Mouse (Mus musculus): Measurements from ENCODE around the gene Pde4dip. TPM values are rescaled to one million over a fixed set of nuclear protein-coding genes. Genes with fewer than 3 reads are reported as not detected.

The Pde4dip gene
- polyA plus RNA-seq, 2 experiments: 4.0 to 6.7 TPM

- Histone ChIP-seq H3K4me2 (ENCODE audit: low read depth) (no peak overlapping the region), H3K4me1 (replicated peaks; ENCODE audit: control insufficient read depth in 2 of 2, insufficient read depth in 2 of 2, low read length in 1 of 2) (peaks cover 0 to 2% of the 10 kb centered on the region in 2 experiments; a peak in 1 of 4 replicates), H3K4me3 (ENCODE audit: insufficient read depth in 1 of 2, low read depth in 2 of 2, low read length in 2 of 2) (no peak overlapping the region), H3K9me3 (ENCODE audit: control insufficient read depth, low read length) (no peaks in the 10 kb centered on the region), H3K36me3 (replicated peaks; ENCODE audit: control insufficient read depth, insufficient read depth, low read depth) (no peaks in the 10 kb centered on the region; the same call in 1 of the 2 replicates), H3K9ac (replicated peaks) (no peak overlapping the region), H3K27ac (no peak overlapping the region), H3K27me3 (ENCODE audit: control insufficient read depth, insufficient read depth, low read length) (no peaks in the 10 kb centered on the region)
- TF ChIP-seq EP300 (IDR thresholded peaks at IDR 0.05; ENCODE audit: low read depth) (no peak), CTCF (IDR thresholded peaks at IDR 0.05; ENCODE audit: low read depth) (no peak)
- DNase-seq (ENCODE audit: low read depth in 3 of 3, low spot score in 3 of 3) (no peak), ATAC-seq (ENCODE audit: insufficient read depth) (no peak)
- 79% methylated on average over 21 of the region's 21 CpGs for WGBS (ENCODE audit: insufficient replicate concordance)
Measured at GRCm38 (mm10) chr3:97751566-97751965, 136.9 kb downstream of the Pde4dip start.

GRCm38 (mm10) chr3:97748789-97749188, 139.7 kb downstream of the Pde4dip start:
- Histone ChIP-seq H3K9ac (replicated peaks) (no peak overlapping the region), H3K27me3 (ENCODE audit: control insufficient read depth, insufficient read depth, low read length) (no peaks in the 10 kb centered on the region), H3K4me1 (replicated peaks; ENCODE audit: control insufficient read depth in 2 of 2, insufficient read depth in 2 of 2, low read length in 1 of 2) (no peaks in the 10 kb centered on the region), H3K36me3 (replicated peaks; ENCODE audit: control insufficient read depth, insufficient read depth, low read depth) (no peaks in the 10 kb centered on the region; the same call in 1 of the 2 replicates), H3K4me3 (ENCODE audit: insufficient read depth in 1 of 2, low read depth in 2 of 2, low read length in 2 of 2) (no peak overlapping the region), H3K4me2 (ENCODE audit: low read depth) (no peak overlapping the region), H3K9me3 (ENCODE audit: control insufficient read depth, low read length) (no peaks in the 10 kb centered on the region), H3K27ac (no peak overlapping the region)
- no peak for ATAC-seq (ENCODE audit: insufficient read depth)
- 75% methylated on average over 10 of the region's 10 CpGs for WGBS (ENCODE audit: insufficient replicate concordance)
- no peak for DNase-seq (ENCODE audit: low read depth in 3 of 3, low spot score in 3 of 3)
- TF ChIP-seq CTCF (IDR thresholded peaks at IDR 0.05; ENCODE audit: low read depth): no peak
- TF ChIP-seq EP300 (IDR thresholded peaks at IDR 0.05; ENCODE audit: low read depth): no peak

GRCm38 (mm10) chr3:97742841-97743240, 145.7 kb downstream of the Pde4dip start:
- no peak overlapping the region for H3K27ac ChIP-seq
- no peaks in the 10 kb centered on the region for H3K9me3 ChIP-seq (ENCODE audit: control insufficient read depth, low read length)
- H3K27me3 ChIP-seq (ENCODE audit: control insufficient read depth, insufficient read depth, low read length): no peaks in the 10 kb centered on the region
- H3K4me3 ChIP-seq (ENCODE audit: insufficient read depth in 1 of 2, low read depth in 2 of 2, low read length in 2 of 2): no peak overlapping the region
- WGBS (ENCODE audit: insufficient replicate concordance): 73% methylated on average over 8 of the region's 8 CpGs
- no peak overlapping the region for H3K9ac ChIP-seq (replicated peaks)
- no peaks in the 10 kb centered on the region for H3K4me1 ChIP-seq (replicated peaks; ENCODE audit: control insufficient read depth in 2 of 2, insufficient read depth in 2 of 2, low read length in 1 of 2)
- H3K4me2 ChIP-seq (ENCODE audit: low read depth): no peak overlapping the region
- ATAC-seq (ENCODE audit: insufficient read depth) (no peak), DNase-seq (ENCODE audit: low read depth in 3 of 3, low spot score in 3 of 3) (no peak)
- H3K36me3 ChIP-seq (replicated peaks; ENCODE audit: control insufficient read depth, insufficient read depth, low read depth): no peaks in the 10 kb centered on the region
- TF ChIP-seq EP300 (IDR thresholded peaks at IDR 0.05; ENCODE audit: low read depth): no peak

GRCm38 (mm10) chr3:97735575-97735974, 152.9 kb downstream of the Pde4dip start:
- Histone ChIP-seq H3K9me3 (ENCODE audit: control insufficient read depth, low read length) (no peaks in the 10 kb centered on the region), H3K27ac (no peak overlapping the region), H3K27me3 (ENCODE audit: control insufficient read depth, insufficient read depth, low read length) (no peaks in the 10 kb centered on the region), H3K9ac (replicated peaks) (no peak overlapping the region), H3K4me3 (ENCODE audit: insufficient read depth in 1 of 2, low read depth in 2 of 2, low read length in 2 of 2) (no peak overlapping the region), H3K36me3 (replicated peaks; ENCODE audit: control insufficient read depth, insufficient read depth, low read depth) (no peaks in the 10 kb centered on the region), H3K4me2 (ENCODE audit: low read depth) (no peak overlapping the region), H3K4me1 (replicated peaks; ENCODE audit: control insufficient read depth in 2 of 2, insufficient read depth in 2 of 2, low read length in 1 of 2) (no peaks in the 10 kb centered on the region)
- TF ChIP-seq CTCF (IDR thresholded peaks at IDR 0.05; ENCODE audit: low read depth) (no peak), EP300 (IDR thresholded peaks at IDR 0.05; ENCODE audit: low read depth) (no peak)
- 64% methylated on average over 5 of the region's 5 CpGs for WGBS (ENCODE audit: insufficient replicate concordance)
- no peak for ATAC-seq (ENCODE audit: insufficient read depth)
- DNase-seq (ENCODE audit: low read depth in 3 of 3, low spot score in 3 of 3): no peak

GRCm38 (mm10) chr3:97734259-97734658, 154.2 kb downstream of the Pde4dip start:
- no peak overlapping the region for H3K27ac ChIP-seq
- no peak overlapping the region for H3K9ac ChIP-seq (replicated peaks)
- H3K36me3 ChIP-seq (replicated peaks; ENCODE audit: control insufficient read depth, insufficient read depth, low read depth): no peaks in the 10 kb centered on the region
- H3K4me1 ChIP-seq (replicated peaks; ENCODE audit: control insufficient read depth in 2 of 2, insufficient read depth in 2 of 2, low read length in 1 of 2): no peaks in the 10 kb centered on the region
- no peak overlapping the region for H3K4me3 ChIP-seq (ENCODE audit: insufficient read depth in 1 of 2, low read depth in 2 of 2, low read length in 2 of 2)
- ATAC-seq (ENCODE audit: insufficient read depth) (no peak), DNase-seq (ENCODE audit: low read depth in 3 of 3, low spot score in 3 of 3) (no peak)
- H3K9me3 ChIP-seq (ENCODE audit: control insufficient read depth, low read length): no peaks in the 10 kb centered on the region
- 47% methylated on average over 4 of the region's 4 CpGs for WGBS (ENCODE audit: insufficient replicate concordance)
- H3K27me3 ChIP-seq (ENCODE audit: control insufficient read depth, insufficient read depth, low read length): no peaks in the 10 kb centered on the region
- H3K4me2 ChIP-seq (ENCODE audit: low read depth): no peak overlapping the region
- TF ChIP-seq CTCF (IDR thresholded peaks at IDR 0.05; ENCODE audit: low read depth): no peak
